Mouse (Mus musculus): ENCODE measurements around the gene Lrrc61. TPM values are rescaled to one million over a fixed set of nuclear protein-coding genes. Genes with fewer than 3 reads are reported as not detected.
"Not testable (repeated sequence)": the region's sequence is repeated elsewhere in the genome, so short reads cannot be mapped to it uniquely, and the experiment has no call there.

Lrrc61 gene
- 54.3 and 54.4 TPM in 2 replicates for polyA plus RNA-seq (2012; rRNA removed)

DNA sequence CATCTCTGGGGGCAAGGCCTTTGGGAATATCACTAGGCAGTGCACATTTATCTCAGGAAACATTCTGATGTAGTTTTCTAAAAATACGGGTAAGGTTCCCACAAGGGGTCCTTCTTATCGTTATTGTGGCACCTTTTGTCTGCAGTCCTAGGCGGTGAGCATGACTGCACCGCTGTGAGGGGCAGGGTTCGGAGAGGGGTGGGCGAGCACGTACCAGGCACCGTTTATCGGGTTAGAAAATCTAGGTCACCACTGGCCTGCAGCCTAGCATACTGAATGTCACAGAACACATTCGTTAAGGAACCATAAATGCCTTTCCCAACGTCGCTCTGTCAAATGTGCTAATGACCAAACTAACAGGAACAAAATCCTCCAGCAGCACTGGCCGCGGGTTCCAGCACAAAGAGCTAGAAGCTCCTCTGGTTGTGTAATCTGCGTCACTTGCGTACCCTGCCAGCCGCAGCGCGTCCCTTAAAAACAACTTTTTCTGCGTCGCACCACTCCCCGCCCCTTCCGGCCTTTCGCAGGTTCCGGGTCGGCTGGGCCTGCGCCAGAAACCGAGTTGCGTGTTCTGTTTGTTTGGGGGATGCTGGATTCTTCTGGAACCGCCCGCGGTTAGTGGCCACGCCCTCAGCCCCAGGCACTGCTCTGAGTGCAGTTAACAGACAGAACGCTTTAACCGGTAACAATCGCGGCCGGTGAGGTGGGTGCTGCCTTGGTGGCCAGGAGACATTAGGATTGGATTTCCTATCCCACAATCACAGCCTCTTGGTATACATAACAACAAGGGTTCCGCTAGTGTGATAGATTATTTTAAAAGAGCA lies at the start of gene Lrrc61:
TSS of gene Lrrc61 (plus strand) at position 517 of the 824 bp plus-strand sequence.
- Histone ChIP-seq H3K27ac (ENCODE audit: control insufficient read depth, insufficient read depth, low read depth, low read length) (peak within 1 kb of the TSS; percentile 99), H3K4me1 (ENCODE audit: control insufficient read depth, insufficient read depth, low read length) (peaks cover 16% of the 10 kb centered on the region), H3K4me3 (ENCODE audit: control insufficient read depth, low read depth, low read length) (peak within 1 kb of the TSS; percentile 95), H3K36me3 (ENCODE audit: control insufficient read depth, insufficient read depth, low read length) (no peaks in the 10 kb centered on the region; the same call in 1 of the 2 replicates), H3K27me3 (ENCODE audit: control insufficient read depth, insufficient read depth, low read length) (no peaks in the 10 kb centered on the region)
- TF ChIP-seq CTCF (IDR thresholded peaks at IDR 0.05; ENCODE audit: control insufficient read depth, insufficient read depth, insufficient replicate concordance, low read depth, low read length) (no peak), POLR2A (IDR thresholded peaks at IDR 0.05; ENCODE audit: control insufficient read depth, low read depth, low read length) (peak; percentile 92)

DNA sequence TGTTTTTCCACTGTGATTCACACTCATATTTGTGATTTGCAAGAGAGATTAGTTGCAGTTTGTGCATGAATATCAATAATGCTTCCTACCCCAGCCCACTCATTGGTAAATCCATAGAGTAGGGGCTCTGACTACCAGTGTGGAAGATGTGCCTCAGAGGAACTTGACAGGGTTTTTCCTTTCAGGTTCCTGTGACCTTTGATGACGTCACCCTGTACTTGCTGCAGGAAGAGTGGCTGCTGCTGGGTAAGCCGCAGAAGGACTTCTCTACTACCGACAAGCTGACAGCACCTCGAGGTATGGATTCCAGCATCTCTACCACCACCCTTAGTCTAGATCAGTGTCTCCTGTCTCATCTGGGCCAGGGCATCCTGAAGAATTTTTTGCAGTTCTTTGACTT lies 46.5 kb upstream of the Lrrc61 start:
- peaks cover 4% of the 10 kb centered on the region for H3K4me1 ChIP-seq (ENCODE audit: control insufficient read depth, insufficient read depth, low read length)
- TF ChIP-seq POLR2A (IDR thresholded peaks at IDR 0.05; ENCODE audit: control insufficient read depth, low read depth, low read length) (no peak), CTCF (IDR thresholded peaks at IDR 0.05; ENCODE audit: control insufficient read depth, insufficient read depth, insufficient replicate concordance, low read depth, low read length) (no peak)
- no peak overlapping the region for H3K27ac ChIP-seq (ENCODE audit: control insufficient read depth, insufficient read depth, low read depth, low read length)
- H3K36me3 ChIP-seq (ENCODE audit: control insufficient read depth, insufficient read depth, low read length) = no peaks in the 10 kb centered on the region
- H3K27me3 ChIP-seq (ENCODE audit: control insufficient read depth, insufficient read depth, low read length) = no peaks in the 10 kb centered on the region
- no peak overlapping the region for H3K4me3 ChIP-seq (ENCODE audit: control insufficient read depth, low read depth, low read length)

DNA sequence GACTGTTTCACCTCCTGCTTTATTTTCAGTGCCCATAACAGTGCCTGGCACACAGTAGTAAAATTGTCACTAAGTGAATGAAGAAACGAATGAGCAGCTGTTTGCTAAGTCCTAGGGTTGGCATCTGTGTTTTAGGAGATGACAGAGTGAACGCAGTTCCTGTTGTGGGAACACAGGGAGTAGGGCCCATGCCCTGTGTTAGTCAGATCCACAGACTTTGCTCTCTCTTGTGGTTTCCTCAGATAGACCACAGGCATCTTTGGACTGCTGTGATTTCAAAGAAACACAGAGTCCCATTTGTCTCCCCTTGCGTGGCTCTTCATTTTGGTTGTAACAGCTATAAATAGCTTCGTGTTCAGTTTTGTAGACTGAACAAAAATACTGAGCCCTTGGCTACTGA lies 44.2 kb upstream of the Lrrc61 start:
- Histone ChIP-seq H3K4me1 (ENCODE audit: control insufficient read depth, insufficient read depth, low read length) (no peaks in the 10 kb centered on the region), H3K4me3 (ENCODE audit: control insufficient read depth, low read depth, low read length) (no peak overlapping the region), H3K27ac (ENCODE audit: control insufficient read depth, insufficient read depth, low read depth, low read length) (no peak overlapping the region), H3K36me3 (ENCODE audit: control insufficient read depth, insufficient read depth, low read length) (no peaks in the 10 kb centered on the region), H3K27me3 (ENCODE audit: control insufficient read depth, insufficient read depth, low read length) (no peaks in the 10 kb centered on the region)
- no peak for TF ChIP-seq POLR2A (IDR thresholded peaks at IDR 0.05; ENCODE audit: control insufficient read depth, low read depth, low read length)
- TF ChIP-seq CTCF (IDR thresholded peaks at IDR 0.05; ENCODE audit: control insufficient read depth, insufficient read depth, insufficient replicate concordance, low read depth, low read length) = no peak

DNA sequence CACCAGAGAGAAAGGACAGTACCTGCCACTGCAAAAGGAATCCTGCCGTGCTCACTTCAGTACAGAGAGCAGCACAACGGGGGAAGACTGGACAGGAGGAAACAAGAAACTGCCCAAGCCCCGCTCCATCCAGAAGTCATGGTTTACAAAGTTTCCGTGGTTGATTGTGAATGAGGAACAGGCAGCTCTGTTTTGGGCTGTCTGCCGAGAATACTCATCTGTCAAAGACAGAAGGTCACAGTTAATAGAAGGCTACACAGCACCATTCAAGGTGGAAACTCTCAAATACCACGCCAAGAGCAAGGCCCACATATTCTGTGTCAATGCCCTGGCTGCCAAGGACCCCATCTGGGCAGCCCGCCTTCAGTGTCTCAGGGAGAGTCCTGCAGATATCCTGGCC lies 42.7 kb upstream of the Lrrc61 start:
- H3K36me3 ChIP-seq (ENCODE audit: control insufficient read depth, insufficient read depth, low read length) = no peaks in the 10 kb centered on the region

GRCm38 (mm10) chr6:48524882-48525281 lies 29.7 kb upstream of the Lrrc61 start:
- H3K4me3 ChIP-seq (ENCODE audit: control insufficient read depth, low read depth, low read length); H3K27me3 ChIP-seq (ENCODE audit: control insufficient read depth, insufficient read depth, low read length); H3K36me3 ChIP-seq (ENCODE audit: control insufficient read depth, insufficient read depth, low read length): not testable (repeated sequence)

More for the DNA sequence above, 42.7 kb upstream of the Lrrc61 start:
- no peaks in the 10 kb centered on the region for H3K27me3 ChIP-seq (ENCODE audit: control insufficient read depth, insufficient read depth, low read length)
- no peaks in the 10 kb centered on the region for H3K4me1 ChIP-seq (ENCODE audit: control insufficient read depth, insufficient read depth, low read length)
- TF ChIP-seq CTCF (IDR thresholded peaks at IDR 0.05; ENCODE audit: control insufficient read depth, insufficient read depth, insufficient replicate concordance, low read depth, low read length) (no peak), POLR2A (IDR thresholded peaks at IDR 0.05; ENCODE audit: control insufficient read depth, low read depth, low read length) (no peak)
- H3K27ac ChIP-seq (ENCODE audit: control insufficient read depth, insufficient read depth, low read depth, low read length) = no peak overlapping the region
- no peak overlapping the region for H3K4me3 ChIP-seq (ENCODE audit: control insufficient read depth, low read depth, low read length)

DNA sequence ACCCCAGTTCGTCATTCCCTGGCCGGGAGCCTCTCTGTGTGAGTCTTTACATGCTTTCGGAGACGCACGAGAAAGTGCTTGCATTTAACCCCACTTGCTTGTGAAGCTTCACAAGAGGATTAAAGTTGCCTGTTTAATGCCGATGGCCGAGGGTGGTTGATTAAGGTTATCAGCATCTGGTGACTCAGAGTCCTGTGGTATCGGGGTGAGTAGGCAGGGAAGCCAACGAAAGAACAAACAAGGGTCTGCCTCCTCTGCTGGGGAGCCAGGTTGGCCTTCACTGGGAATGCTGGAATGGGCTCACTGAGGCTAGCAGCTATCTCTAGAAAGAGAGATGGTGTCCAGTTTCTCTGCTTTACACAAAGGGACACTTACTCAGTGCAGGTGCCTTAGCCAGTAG lies 26.7 kb upstream of the Lrrc61 start:
- H3K4me1 ChIP-seq (ENCODE audit: control insufficient read depth, insufficient read depth, low read length) = no peaks in the 10 kb centered on the region; the same call in 1 of the 2 replicates
- no peak overlapping the region for H3K4me3 ChIP-seq (ENCODE audit: control insufficient read depth, low read depth, low read length)
- H3K27me3 ChIP-seq (ENCODE audit: control insufficient read depth, insufficient read depth, low read length) = no peaks in the 10 kb centered on the region
- no peaks in the 10 kb centered on the region for H3K36me3 ChIP-seq (ENCODE audit: control insufficient read depth, insufficient read depth, low read length)
- H3K27ac ChIP-seq (ENCODE audit: control insufficient read depth, insufficient read depth, low read depth, low read length) = no peak overlapping the region
- no peak for TF ChIP-seq CTCF (IDR thresholded peaks at IDR 0.05; ENCODE audit: control insufficient read depth, insufficient read depth, insufficient replicate concordance, low read depth, low read length)
- no peak for TF ChIP-seq POLR2A (IDR thresholded peaks at IDR 0.05; ENCODE audit: control insufficient read depth, low read depth, low read length)

More at GRCm38 (mm10) chr6:48524882-48525281, 29.7 kb upstream of the Lrrc61 start:
- H3K4me1 ChIP-seq (ENCODE audit: control insufficient read depth, insufficient read depth, low read length); H3K27ac ChIP-seq (ENCODE audit: control insufficient read depth, insufficient read depth, low read depth, low read length): not testable (repeated sequence)

DNA sequence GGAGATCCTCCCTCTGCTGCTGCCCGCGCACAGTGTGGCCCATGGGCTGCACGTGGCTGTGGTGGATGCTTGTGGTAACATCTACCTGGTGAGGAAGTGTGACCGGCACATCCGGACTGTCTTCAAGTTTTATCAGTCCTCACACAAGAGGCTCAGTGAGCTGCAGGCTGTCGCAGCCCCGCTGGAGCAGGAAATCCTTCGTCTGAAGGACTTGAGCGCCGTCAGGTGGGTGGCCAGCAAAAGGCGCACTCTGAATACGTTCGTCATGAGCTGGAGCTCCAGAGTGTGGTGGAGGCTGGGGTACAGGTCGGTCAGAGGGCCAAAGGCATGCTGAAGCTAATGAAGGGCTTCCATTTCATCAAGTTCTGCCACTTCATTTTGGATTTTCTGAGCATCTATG lies 25.3 kb upstream of the Lrrc61 start:
- no peaks in the 10 kb centered on the region for H3K36me3 ChIP-seq (ENCODE audit: control insufficient read depth, insufficient read depth, low read length)

More for the DNA sequence above, 25.3 kb upstream of the Lrrc61 start:
- no peak overlapping the region for H3K4me3 ChIP-seq (ENCODE audit: control insufficient read depth, low read depth, low read length)
- no peaks in the 10 kb centered on the region for H3K27me3 ChIP-seq (ENCODE audit: control insufficient read depth, insufficient read depth, low read length)
- H3K27ac ChIP-seq (ENCODE audit: control insufficient read depth, insufficient read depth, low read depth, low read length) = no peak overlapping the region
- TF ChIP-seq POLR2A (IDR thresholded peaks at IDR 0.05; ENCODE audit: control insufficient read depth, low read depth, low read length) = no peak
- no peaks in the 10 kb centered on the region; the same call in 1 of the 2 replicates for H3K4me1 ChIP-seq (ENCODE audit: control insufficient read depth, insufficient read depth, low read length)
